Mouse (Mus musculus): ENCODE measurements around the gene Tcfl5. TPM values are rescaled to one million over a fixed set of nuclear protein-coding genes. Genes with fewer than 3 reads are reported as not detected.

The Tcfl5 gene
- polyA plus RNA-seq, 1 experiment from 2014 or later, result not detected

GRCm38 (mm10) chr2:180655150-180655549 is 12.6 kb upstream of the Tcfl5 start:
- no peak for TF ChIP-seq EP300 (IDR thresholded peaks at IDR 0.05)
- no peak for TF ChIP-seq CTCF (IDR thresholded peaks at IDR 0.05)
- 71% methylated on average over 6 of the region's 6 CpGs for WGBS
- no peak overlapping the region for H3K27ac ChIP-seq (ENCODE audit: low read length)
- H3K4me1 ChIP-seq (ENCODE audit: insufficient read depth, low read depth, low read length), result no peaks in the 10 kb centered on the region
- ATAC-seq (no peak), DNase-seq (ENCODE audit: low spot score) (no peak)
- no peaks in the 10 kb centered on the region for H3K9me3 ChIP-seq (ENCODE audit: low read length)
- no peak overlapping the region for H3K4me2 ChIP-seq (replicated peaks; ENCODE audit: low read depth, low read length)
- no peak overlapping the region for H3K9ac ChIP-seq (replicated peaks; ENCODE audit: low read depth)
- no peaks in the 10 kb centered on the region for H3K27me3 ChIP-seq (replicated peaks; ENCODE audit: insufficient read depth, low read length)
- H3K4me3 ChIP-seq (ENCODE audit: low read depth, low read length), result no peak overlapping the region
- H3K36me3 ChIP-seq (ENCODE audit: insufficient read depth, low read length), result no peaks in the 10 kb centered on the region

- Histone ChIP-seq H3K4me2 (replicated peaks; ENCODE audit: low read depth, low read length) (no peak overlapping the region), H3K36me3 (ENCODE audit: insufficient read depth, low read length) (no peaks in the 10 kb centered on the region), H3K4me1 (ENCODE audit: insufficient read depth, low read depth, low read length) (no peaks in the 10 kb centered on the region), H3K9ac (replicated peaks; ENCODE audit: low read depth) (no peak overlapping the region), H3K27me3 (replicated peaks; ENCODE audit: insufficient read depth, low read length) (no peaks in the 10 kb centered on the region), H3K27ac (ENCODE audit: low read length) (no peak overlapping the region), H3K4me3 (ENCODE audit: low read depth, low read length) (no peak overlapping the region), H3K9me3 (ENCODE audit: low read length) (no peaks in the 10 kb centered on the region)
- WGBS, result 75% methylated on average over 7 of the region's 7 CpGs
- no peak for TF ChIP-seq EP300 (IDR thresholded peaks at IDR 0.05)
- no peak for TF ChIP-seq CTCF (IDR thresholded peaks at IDR 0.05)
- ATAC-seq, result no peak
- no peak for DNase-seq (ENCODE audit: low spot score)
Observed at GRCm38 (mm10) chr2:180654666-180655065, 12.2 kb upstream of the Tcfl5 start.

- no peak for TF ChIP-seq EP300 (IDR thresholded peaks at IDR 0.05)
- TF ChIP-seq CTCF (IDR thresholded peaks at IDR 0.05), result peak; percentile 19; the same call in 1 of the 2 replicates
Observed at GRCm38 (mm10) chr2:180646841-180647240, 4.3 kb upstream of the Tcfl5 start.

GRCm38 (mm10) chr2:180643626-180644025 is 1.1 kb upstream of the Tcfl5 start:
- Histone ChIP-seq H3K36me3 (ENCODE audit: insufficient read depth, low read length) (no peaks in the 10 kb centered on the region), H3K4me2 (replicated peaks; ENCODE audit: low read depth, low read length) (no peak overlapping the region), H3K9me3 (ENCODE audit: low read length) (peaks cover 13% of the 10 kb centered on the region), H3K9ac (replicated peaks; ENCODE audit: low read depth) (no peak overlapping the region), H3K27ac (ENCODE audit: low read length) (no peak overlapping the region), H3K4me3 (ENCODE audit: low read depth, low read length) (no peak overlapping the region), H3K27me3 (replicated peaks; ENCODE audit: insufficient read depth, low read length) (peaks cover 20% of the 10 kb centered on the region; the same call in 1 of the 2 replicates), H3K4me1 (ENCODE audit: insufficient read depth, low read depth, low read length) (no peaks in the 10 kb centered on the region)
- DNase-seq (ENCODE audit: low spot score), result no peak
- no peak for ATAC-seq
- TF ChIP-seq EP300 (IDR thresholded peaks at IDR 0.05) (no peak), CTCF (IDR thresholded peaks at IDR 0.05) (no peak)

More at GRCm38 (mm10) chr2:180646841-180647240, 4.3 kb upstream of the Tcfl5 start:
- DNase-seq (ENCODE audit: low spot score) (no peak), ATAC-seq (no peak)
- Histone ChIP-seq H3K27me3 (replicated peaks; ENCODE audit: insufficient read depth, low read length) (peaks cover 10% of the 10 kb centered on the region; the same call in 1 of the 2 replicates), H3K9ac (replicated peaks; ENCODE audit: low read depth) (no peak overlapping the region), H3K36me3 (ENCODE audit: insufficient read depth, low read length) (no peaks in the 10 kb centered on the region), H3K4me1 (ENCODE audit: insufficient read depth, low read depth, low read length) (no peaks in the 10 kb centered on the region), H3K4me2 (replicated peaks; ENCODE audit: low read depth, low read length) (no peak overlapping the region), H3K27ac (ENCODE audit: low read length) (no peak overlapping the region), H3K4me3 (ENCODE audit: low read depth, low read length) (no peak overlapping the region), H3K9me3 (ENCODE audit: low read length) (peaks cover 13% of the 10 kb centered on the region)

- H3K27me3 ChIP-seq (replicated peaks; ENCODE audit: insufficient read depth, low read length), result peaks cover 20% of the 10 kb centered on the region; the same call in 1 of the 2 replicates
- WGBS, result 2% methylated on average over 69 of the region's 112 CpGs
Observed at GRCm38 (mm10) chr2:180641576-180642554, 643 bp downstream of the Tcfl5 start.

GRCm38 (mm10) chr2:180611882-180612281 is 30.6 kb downstream of the Tcfl5 start:
- WGBS, result 61% methylated on average over 2 of the region's 2 CpGs
- Histone ChIP-seq H3K36me3 (ENCODE audit: insufficient read depth, low read length) (no peaks in the 10 kb centered on the region), H3K9me3 (ENCODE audit: low read length) (no peaks in the 10 kb centered on the region), H3K4me3 (ENCODE audit: low read depth, low read length) (no peak overlapping the region), H3K4me2 (replicated peaks; ENCODE audit: low read depth, low read length) (no peak overlapping the region), H3K4me1 (ENCODE audit: insufficient read depth, low read depth, low read length) (no peaks in the 10 kb centered on the region), H3K27ac (ENCODE audit: low read length) (no peak overlapping the region), H3K9ac (replicated peaks; ENCODE audit: low read depth) (no peak overlapping the region), H3K27me3 (replicated peaks; ENCODE audit: insufficient read depth, low read length) (no peaks in the 10 kb centered on the region)
- DNase-seq (ENCODE audit: low spot score) (no peak), ATAC-seq (no peak)
- TF ChIP-seq CTCF (IDR thresholded peaks at IDR 0.05) (no peak), EP300 (IDR thresholded peaks at IDR 0.05) (no peak)

More at GRCm38 (mm10) chr2:180641576-180642554, 643 bp downstream of the Tcfl5 start:
- no peak for TF ChIP-seq EP300 (IDR thresholded peaks at IDR 0.05)
- no peak for TF ChIP-seq CTCF (IDR thresholded peaks at IDR 0.05)
- DNase-seq (ENCODE audit: low spot score), result no peak
- Histone ChIP-seq H3K4me2 (replicated peaks; ENCODE audit: low read depth, low read length) (peak overlapping the region; percentile 38), H3K9ac (replicated peaks; ENCODE audit: low read depth) (no peak overlapping the region), H3K4me3 (ENCODE audit: low read depth, low read length) (peak overlapping the region; percentile 15), H3K36me3 (ENCODE audit: insufficient read depth, low read length) (no peaks in the 10 kb centered on the region), H3K27ac (ENCODE audit: low read length) (no peak overlapping the region), H3K9me3 (ENCODE audit: low read length) (peaks cover 13% of the 10 kb centered on the region), H3K4me1 (ENCODE audit: insufficient read depth, low read depth, low read length) (no peaks in the 10 kb centered on the region)
- ATAC-seq, result peak; percentile 52; the same call in 1 of the 2 replicates
